Mouse (Mus musculus) right cerebral cortex, postnatal 25 days (tissue): ENCODE measurements around the gene Nrap.

Experiments used
- DNase-seq: peaks from one replicate; pipeline ENCODE4 v3.0.0; 2022

The Nrap gene

DNA sequence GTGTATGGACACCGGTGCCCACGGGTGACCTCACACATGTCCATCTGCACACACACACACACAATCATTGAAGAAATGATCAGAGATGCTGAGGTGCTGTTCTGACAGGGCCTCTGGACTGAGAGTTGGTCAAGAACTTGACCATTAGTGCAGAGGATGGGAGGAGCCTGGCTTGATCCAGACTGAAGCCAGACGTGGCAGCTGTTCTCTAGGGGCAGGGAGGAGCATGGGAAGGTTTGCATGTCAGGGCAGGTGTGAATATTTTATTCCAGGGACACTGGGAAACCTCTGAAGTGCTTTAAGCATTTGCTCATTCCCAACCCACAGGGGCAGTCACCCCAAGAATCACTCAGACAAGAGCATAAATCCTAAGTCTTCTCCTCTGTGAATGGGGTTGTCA lies 92.6 kb downstream of the Nrap start:
- no peak for DNase-seq

DNA sequence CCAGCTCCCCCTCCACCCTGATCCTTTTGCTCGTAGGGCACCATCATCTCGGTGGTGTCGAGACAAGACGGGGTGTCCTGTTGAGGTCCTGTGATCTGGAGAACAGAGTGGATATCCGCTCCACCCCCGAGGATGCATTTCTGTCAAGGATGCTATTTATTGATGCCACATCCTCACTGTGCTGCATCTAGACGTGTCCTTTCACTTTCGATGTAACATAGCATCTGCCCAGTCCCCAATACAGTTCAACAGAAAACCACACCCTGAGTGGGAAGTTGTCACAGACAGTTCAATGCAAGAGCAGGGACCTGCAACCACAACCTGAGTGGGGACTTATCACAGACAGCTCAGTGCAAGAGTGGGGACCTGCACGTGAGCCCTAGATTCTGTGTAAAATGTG lies 93.2 kb downstream of the Nrap start:
- DNase-seq = no peak

DNA sequence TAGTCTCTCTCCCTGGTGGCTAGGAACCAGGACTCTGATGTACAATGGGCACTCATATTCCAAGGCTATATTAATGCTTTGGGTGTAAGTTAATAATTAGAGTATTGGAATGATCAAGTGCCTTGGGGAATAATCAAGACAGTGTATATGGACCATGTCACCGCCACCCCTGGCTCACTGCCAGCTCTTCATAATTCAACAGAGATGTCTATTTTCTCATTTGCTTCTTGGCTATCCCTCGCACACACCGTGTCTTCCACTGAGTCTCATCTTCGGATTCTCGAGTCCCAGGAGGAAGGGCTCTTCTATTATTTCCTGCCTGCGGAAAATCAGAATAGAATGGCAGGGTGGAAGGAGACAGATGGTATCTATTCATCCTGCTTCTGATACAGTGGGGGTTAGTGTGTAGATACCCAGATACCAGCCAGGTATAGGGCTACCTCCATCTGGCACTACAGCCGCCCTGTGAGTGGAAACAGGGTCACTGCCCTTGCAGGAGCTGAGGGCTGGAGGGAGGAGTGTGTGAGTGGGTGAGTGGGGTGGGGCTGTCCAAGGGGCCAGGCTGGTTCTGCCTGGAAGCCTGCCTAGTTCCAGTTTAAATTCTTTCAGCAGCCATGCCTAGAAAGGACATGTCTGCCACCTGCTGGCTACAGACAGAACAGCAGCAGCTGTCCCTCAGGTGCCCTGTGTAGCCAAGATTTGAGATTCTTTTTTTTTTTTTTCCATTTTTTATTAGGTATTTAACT lies 95.0 kb downstream of the Nrap start:
- peak; percentile 73 for DNase-seq

DNA sequence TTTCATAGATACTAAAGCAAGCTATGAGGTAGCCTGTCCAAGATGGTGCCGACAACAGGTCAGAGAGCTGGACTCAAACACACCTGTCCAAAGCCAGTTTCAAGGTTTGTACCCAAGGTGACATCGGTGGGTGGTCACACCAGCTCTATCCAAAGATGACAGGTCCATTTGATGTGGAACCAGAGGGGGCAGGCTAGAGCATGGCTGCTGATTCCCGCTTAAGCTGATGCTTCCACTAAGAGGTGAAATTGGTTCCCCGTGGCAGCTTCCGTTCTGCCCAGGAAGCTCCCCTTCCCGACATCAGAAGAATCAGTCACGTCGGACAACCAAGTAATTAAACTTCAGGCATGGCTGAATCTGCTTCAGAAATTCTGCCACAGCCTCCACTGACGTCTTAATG lies 97.5 kb downstream of the Nrap start:
- no peak for DNase-seq

- no peak for DNase-seq
These were observed 97.9 kb downstream of the Nrap start for GRCm38 (mm10) chr19:56291898-56292297.

- no peak for DNase-seq
These were observed 100.2 kb downstream of the Nrap start for GRCm38 (mm10) chr19:56289642-56290041.

DNA sequence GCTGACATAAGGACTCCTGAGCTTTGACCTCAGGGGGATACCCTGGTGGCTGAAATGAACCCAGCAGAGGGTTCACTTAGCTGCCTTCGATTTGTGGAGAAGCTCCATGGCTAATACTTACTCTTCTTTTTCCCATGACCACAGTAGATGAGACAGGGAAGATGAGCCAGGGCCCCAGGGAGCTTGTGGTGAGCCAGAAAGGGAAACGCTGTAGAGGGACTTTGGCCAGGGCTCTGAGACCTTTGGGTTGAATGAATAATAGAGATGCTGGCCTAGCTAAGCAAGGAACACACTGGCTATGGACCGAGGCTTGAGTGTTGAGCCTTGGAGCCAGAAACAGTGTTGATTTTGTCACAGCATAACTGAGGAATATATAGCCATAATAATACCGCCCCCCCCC lies 101.4 kb downstream of the Nrap start:
- no peak for DNase-seq

DNA sequence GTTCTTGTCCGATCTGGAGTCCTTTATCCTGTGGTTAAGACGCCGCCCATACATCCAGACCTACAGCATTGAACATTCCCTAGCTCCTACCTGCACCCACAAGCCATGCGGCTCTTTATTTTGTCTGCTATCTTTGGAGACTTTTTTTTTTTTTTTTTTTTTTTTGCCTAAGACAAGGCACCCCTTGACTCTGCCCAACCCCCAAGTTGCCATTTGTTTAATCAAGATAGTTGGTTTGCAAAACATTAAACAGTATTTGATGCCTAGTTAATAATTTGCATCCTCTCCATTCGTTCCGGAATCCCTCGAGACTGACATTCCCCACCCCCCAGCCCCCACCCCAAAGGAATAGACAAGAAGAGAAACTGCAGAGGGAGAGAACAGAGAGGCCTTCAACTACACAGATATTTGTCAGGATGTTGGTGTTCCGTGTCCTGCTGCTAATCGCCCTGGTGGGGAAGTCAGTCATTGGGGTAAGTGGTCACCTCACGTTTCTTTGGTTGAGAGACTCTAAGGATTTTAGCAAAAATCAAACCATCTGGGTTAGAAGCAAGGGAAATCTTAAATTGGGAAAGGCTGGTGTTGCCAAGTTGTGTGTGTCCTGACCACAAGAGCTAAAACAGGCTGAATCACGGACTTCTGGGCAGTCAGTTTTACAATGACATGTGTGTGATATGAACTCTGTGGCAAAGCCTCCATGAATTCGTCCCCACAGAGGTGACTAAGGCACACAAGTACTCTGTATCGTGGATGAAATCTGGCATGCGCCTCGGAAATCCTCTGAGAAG lies 102.1 kb downstream of the Nrap start:
- DNase-seq = no peak

DNA sequence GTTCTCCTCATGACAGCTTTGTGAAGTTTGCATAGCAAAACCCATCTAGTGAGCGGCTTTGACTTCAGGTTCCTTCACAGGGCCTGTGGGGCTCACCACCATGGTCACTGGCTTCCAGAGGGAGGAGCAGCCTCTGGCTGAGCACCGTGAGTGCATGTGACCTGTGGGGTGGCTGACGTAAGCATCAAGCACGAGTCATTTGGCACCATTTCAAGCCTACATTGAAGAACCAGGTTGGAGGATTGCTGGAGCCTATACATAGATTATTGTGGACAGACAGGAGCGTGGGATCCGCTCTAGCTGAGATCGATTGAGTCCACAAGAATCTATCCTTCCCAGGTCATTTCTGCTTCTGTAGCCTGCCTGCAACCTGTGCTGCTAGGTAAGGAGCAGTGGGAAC lies 103.0 kb downstream of the Nrap start, which contains the start of gene Habp2:
TSS of gene Habp2 (plus strand) at position 272 of the 400 bp plus-strand sequence.
- no peak for DNase-seq

GRCm38 (mm10) chr19:56285222-56285621 lies 104.6 kb downstream of the Nrap start:
- no peak for DNase-seq

DNA sequence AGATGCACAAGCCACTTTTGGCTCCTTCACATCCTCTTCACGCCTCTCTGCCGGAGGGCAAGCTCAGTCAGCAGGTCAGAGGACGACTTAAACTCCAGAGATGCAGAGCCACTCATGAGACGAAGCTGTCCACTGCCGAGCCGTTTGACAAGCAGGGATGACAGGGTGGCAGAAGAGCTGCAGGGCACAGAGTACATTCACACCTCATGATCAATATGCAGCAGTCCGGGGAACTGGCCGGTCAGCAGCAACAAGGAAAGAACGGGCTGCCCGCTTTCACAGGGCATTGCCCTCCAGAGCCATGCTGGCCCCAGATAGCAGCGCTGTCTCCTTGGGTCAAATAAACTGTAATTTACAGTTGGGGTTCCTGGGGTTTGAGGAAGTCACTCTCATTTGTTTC lies 111.5 kb downstream of the Nrap start:
- DNase-seq = no peak

DNA sequence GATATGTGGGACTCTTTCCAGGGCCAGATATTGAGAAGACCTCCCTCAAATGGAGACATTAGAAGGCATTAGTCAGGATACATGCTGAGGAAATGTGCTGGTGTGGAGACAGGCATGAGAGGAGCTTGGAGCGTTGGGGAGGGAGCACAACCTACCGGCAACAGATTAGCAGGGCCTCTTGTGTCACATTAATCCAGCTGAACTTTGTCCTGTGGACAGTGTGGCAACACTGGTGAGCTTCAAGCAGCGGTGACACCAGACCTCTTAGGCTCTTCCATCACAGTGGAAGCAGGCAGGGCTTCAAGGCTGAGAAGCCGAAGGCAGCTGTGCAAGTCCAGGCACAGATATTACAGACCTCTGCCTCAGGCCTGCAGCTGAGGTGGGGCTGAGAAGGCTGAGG lies 111.9 kb downstream of the Nrap start:
- no peak for DNase-seq

GRCm38 (mm10) chr19:56277140-56277804 lies 112.6 kb downstream of the Nrap start:
- no peak for DNase-seq

- no peak for DNase-seq
These were observed 117.8 kb downstream of the Nrap start for GRCm38 (mm10) chr19:56272081-56272480.
